Mouse (Mus musculus) megakaryocyte-erythroid progenitor cell, adult 5-6 weeks (primary cell): ENCODE data around the gene Rbms1. TPM values are rescaled to one million over a fixed set of nuclear protein-coding genes. Genes with fewer than 3 reads are reported as not detected.

ENCODE experiments used
- ATAC-seq: replicated peaks from 2 replicates; pipeline ENCODE4 v1.8.0; 2016; ENCODE audit warnings: mild to moderate bottlenecking, inconsistent platforms; ENCODE audit not compliant: severe bottlenecking, poor library complexity, low FRiP score, low TSS enrichment
- total RNA-seq, 2 experiments: library from RNA; stranded (forward) in 1 of 2; stranded (reverse) in 1 of 2; fragments of 200-1000, 215-1000 nt in 1 of 2; fragments of >200 nt in 1 of 2; fragmentation: Nextera tagmentation in 1 of 2; gene quantifications; 2 replicates each; pipeline ENCODE4 v1.2.3; 2014 to 2017

The Rbms1 gene
- total RNA-seq, 2 experiments from 2014 or later: 8.9 to 16.4 TPM

GRCm38 (mm10) chr2:60880789-60881570 is 82.0 kb downstream of the Rbms1 start:
- peak; percentile 54 for ATAC-seq

- no peak for ATAC-seq
These were observed 82.8 kb downstream of the Rbms1 start for GRCm38 (mm10) chr2:60879966-60880788.

GRCm38 (mm10) chr2:60879141-60879818 is 83.7 kb downstream of the Rbms1 start:
- peak; percentile 78 for ATAC-seq

- ATAC-seq: no peak
These were observed 85.2 kb downstream of the Rbms1 start for GRCm38 (mm10) chr2:60877543-60878386.

GRCm38 (mm10) chr2:60876891-60877290 is 86.1 kb downstream of the Rbms1 start:
- ATAC-seq: no peak

- no peak for ATAC-seq
These were observed 90.7 kb downstream of the Rbms1 start for GRCm38 (mm10) chr2:60872095-60872811.

GRCm38 (mm10) chr2:60871001-60871400 is 92.0 kb downstream of the Rbms1 start:
- no peak for ATAC-seq

GRCm38 (mm10) chr2:60870450-60870849 is 92.5 kb downstream of the Rbms1 start:
- peak; percentile 42 for ATAC-seq

GRCm38 (mm10) chr2:60869001-60869743 is 93.8 kb downstream of the Rbms1 start:
- no peak for ATAC-seq

GRCm38 (mm10) chr2:60868060-60868662 is 94.8 kb downstream of the Rbms1 start:
- peak; percentile 86 for ATAC-seq

- no peak for ATAC-seq
These were observed 95.7 kb downstream of the Rbms1 start for GRCm38 (mm10) chr2:60867304-60867703.

GRCm38 (mm10) chr2:60865869-60866268 is 97.1 kb downstream of the Rbms1 start:
- no peak for ATAC-seq

GRCm38 (mm10) chr2:60864977-60865376 is 98.0 kb downstream of the Rbms1 start:
- no peak for ATAC-seq

GRCm38 (mm10) chr2:60864256-60864795 is 98.7 kb downstream of the Rbms1 start:
- ATAC-seq: no peak

- peak; percentile 62 for ATAC-seq
These were observed 99.2 kb downstream of the Rbms1 start for GRCm38 (mm10) chr2:60863827-60864226.

GRCm38 (mm10) chr2:60862913-60863711 is 99.9 kb downstream of the Rbms1 start:
- ATAC-seq: no peak
